Mouse (Mus musculus): ENCODE measurements around the gene Pcbp2. TPM values are rescaled to one million over a fixed set of nuclear protein-coding genes. Genes with fewer than 3 reads are reported as not detected.

The Pcbp2 gene
- polyA plus RNA-seq, 1 experiment from 2014 or later: 64.7 TPM

- no peak overlapping the region for H3K9ac ChIP-seq (ENCODE audit: low read depth, low read length)
- no peak for ATAC-seq (ENCODE audit: low read depth)
- H3K4me1 ChIP-seq (ENCODE audit: control insufficient read depth, low read depth, low read length): no peaks in the 10 kb centered on the region
- H3K36me3 ChIP-seq (ENCODE audit: control insufficient read depth, insufficient read depth): peaks cover 16% of the 10 kb centered on the region
- no peak overlapping the region for H3K27ac ChIP-seq (ENCODE audit: low read length)
- 78% methylated on average over 4 of the region's 4 CpGs for WGBS (ENCODE audit: insufficient replicate concordance)
- H3K4me2 ChIP-seq (ENCODE audit: low read depth, low read length): no peak overlapping the region
- H3K27me3 ChIP-seq (ENCODE audit: control insufficient read depth, insufficient read depth, low read depth, low read length): no peaks in the 10 kb centered on the region
- no peak overlapping the region for H3K4me3 ChIP-seq (ENCODE audit: low read depth, low read length)
- H3K9me3 ChIP-seq (replicated peaks; ENCODE audit: control insufficient read depth, low read length): no peaks in the 10 kb centered on the region
Observed at GRCm38 (mm10) chr15:102531586-102531985, 61.2 kb downstream of the Pcbp2 start.

GRCm38 (mm10) chr15:102532106-102532900 lies 62.0 kb downstream of the Pcbp2 start:
- Histone ChIP-seq H3K27me3 (ENCODE audit: control insufficient read depth, insufficient read depth, low read depth, low read length) (no peaks in the 10 kb centered on the region), H3K4me2 (ENCODE audit: low read depth, low read length) (no peak overlapping the region), H3K4me3 (ENCODE audit: low read depth, low read length) (no peak overlapping the region), H3K9me3 (replicated peaks; ENCODE audit: control insufficient read depth, low read length) (no peaks in the 10 kb centered on the region), H3K9ac (ENCODE audit: low read depth, low read length) (no peak overlapping the region), H3K36me3 (ENCODE audit: control insufficient read depth, insufficient read depth) (peaks cover 16% of the 10 kb centered on the region), H3K27ac (ENCODE audit: low read length) (no peak overlapping the region), H3K4me1 (ENCODE audit: control insufficient read depth, low read depth, low read length) (no peaks in the 10 kb centered on the region)
- 78% methylated on average over 3 of the region's 3 CpGs for WGBS (ENCODE audit: insufficient replicate concordance)
- no peak for ATAC-seq (ENCODE audit: low read depth)

GRCm38 (mm10) chr15:102533926-102534325 lies 63.6 kb downstream of the Pcbp2 start:
- no peak overlapping the region for H3K9ac ChIP-seq (ENCODE audit: low read depth, low read length)
- no peak overlapping the region for H3K4me3 ChIP-seq (ENCODE audit: low read depth, low read length)
- H3K4me2 ChIP-seq (ENCODE audit: low read depth, low read length): no peak overlapping the region
- H3K36me3 ChIP-seq (ENCODE audit: control insufficient read depth, insufficient read depth): peaks cover 13% of the 10 kb centered on the region
- H3K9me3 ChIP-seq (replicated peaks; ENCODE audit: control insufficient read depth, low read length): no peaks in the 10 kb centered on the region
- WGBS (ENCODE audit: insufficient replicate concordance): 82% methylated on average over 7 of the region's 7 CpGs
- H3K27me3 ChIP-seq (ENCODE audit: control insufficient read depth, insufficient read depth, low read depth, low read length): no peaks in the 10 kb centered on the region
- H3K27ac ChIP-seq (ENCODE audit: low read length): no peak overlapping the region
- no peaks in the 10 kb centered on the region for H3K4me1 ChIP-seq (ENCODE audit: control insufficient read depth, low read depth, low read length)
- no peak for ATAC-seq (ENCODE audit: low read depth)

GRCm38 (mm10) chr15:102544801-102545200 lies 74.5 kb downstream of the Pcbp2 start:
- Histone ChIP-seq H3K9ac (ENCODE audit: low read depth, low read length) (no peak overlapping the region), H3K27me3 (ENCODE audit: control insufficient read depth, insufficient read depth, low read depth, low read length) (no peaks in the 10 kb centered on the region), H3K4me1 (ENCODE audit: control insufficient read depth, low read depth, low read length) (no peaks in the 10 kb centered on the region), H3K4me3 (ENCODE audit: low read depth, low read length) (no peak overlapping the region), H3K27ac (ENCODE audit: low read length) (no peak overlapping the region), H3K4me2 (ENCODE audit: low read depth, low read length) (no peak overlapping the region), H3K9me3 (replicated peaks; ENCODE audit: control insufficient read depth, low read length) (no peaks in the 10 kb centered on the region), H3K36me3 (ENCODE audit: control insufficient read depth, insufficient read depth) (peaks cover 24% of the 10 kb centered on the region)
- 79% methylated on average over 4 of the region's 4 CpGs for WGBS (ENCODE audit: insufficient replicate concordance)
- ATAC-seq (ENCODE audit: low read depth): no peak

- no peak overlapping the region for H3K27ac ChIP-seq (ENCODE audit: low read length)
- no peak overlapping the region for H3K4me2 ChIP-seq (ENCODE audit: low read depth, low read length)
- 79% methylated on average over 3 of the region's 3 CpGs for WGBS (ENCODE audit: insufficient replicate concordance)
- no peak for ATAC-seq (ENCODE audit: low read depth)
- H3K36me3 ChIP-seq (ENCODE audit: control insufficient read depth, insufficient read depth): peaks cover 20% of the 10 kb centered on the region
- H3K4me3 ChIP-seq (ENCODE audit: low read depth, low read length): no peak overlapping the region
- no peaks in the 10 kb centered on the region for H3K9me3 ChIP-seq (replicated peaks; ENCODE audit: control insufficient read depth, low read length)
- H3K27me3 ChIP-seq (ENCODE audit: control insufficient read depth, insufficient read depth, low read depth, low read length): no peaks in the 10 kb centered on the region
- H3K9ac ChIP-seq (ENCODE audit: low read depth, low read length): no peak overlapping the region
- no peaks in the 10 kb centered on the region for H3K4me1 ChIP-seq (ENCODE audit: control insufficient read depth, low read depth, low read length)
Observed at GRCm38 (mm10) chr15:102546246-102546645, 75.9 kb downstream of the Pcbp2 start.

GRCm38 (mm10) chr15:102546677-102547427 lies 76.5 kb downstream of the Pcbp2 start:
- no peaks in the 10 kb centered on the region for H3K27me3 ChIP-seq (ENCODE audit: control insufficient read depth, insufficient read depth, low read depth, low read length)
- 87% methylated on average over 3 of the region's 3 CpGs for WGBS (ENCODE audit: insufficient replicate concordance)
- no peak for ATAC-seq (ENCODE audit: low read depth)
- no peak overlapping the region for H3K4me2 ChIP-seq (ENCODE audit: low read depth, low read length)
- H3K4me3 ChIP-seq (ENCODE audit: low read depth, low read length): no peak overlapping the region
- H3K27ac ChIP-seq (ENCODE audit: low read length): no peak overlapping the region
- H3K4me1 ChIP-seq (ENCODE audit: control insufficient read depth, low read depth, low read length): no peaks in the 10 kb centered on the region
- no peaks in the 10 kb centered on the region for H3K9me3 ChIP-seq (replicated peaks; ENCODE audit: control insufficient read depth, low read length)
- H3K9ac ChIP-seq (ENCODE audit: low read depth, low read length): no peak overlapping the region
- H3K36me3 ChIP-seq (ENCODE audit: control insufficient read depth, insufficient read depth): peaks cover 21% of the 10 kb centered on the region

GRCm38 (mm10) chr15:102547478-102547877 lies 77.1 kb downstream of the Pcbp2 start:
- H3K4me3 ChIP-seq (ENCODE audit: low read depth, low read length): no peak overlapping the region
- H3K4me1 ChIP-seq (ENCODE audit: control insufficient read depth, low read depth, low read length): no peaks in the 10 kb centered on the region
- peaks cover 21% of the 10 kb centered on the region for H3K36me3 ChIP-seq (ENCODE audit: control insufficient read depth, insufficient read depth)
- no peak overlapping the region for H3K9ac ChIP-seq (ENCODE audit: low read depth, low read length)
- H3K27ac ChIP-seq (ENCODE audit: low read length): no peak overlapping the region
- ATAC-seq (ENCODE audit: low read depth): no peak
- no peaks in the 10 kb centered on the region for H3K27me3 ChIP-seq (ENCODE audit: control insufficient read depth, insufficient read depth, low read depth, low read length)
- no peaks in the 10 kb centered on the region for H3K9me3 ChIP-seq (replicated peaks; ENCODE audit: control insufficient read depth, low read length)
- 89% methylated on average over 3 of the region's 3 CpGs for WGBS (ENCODE audit: insufficient replicate concordance)
- no peak overlapping the region for H3K4me2 ChIP-seq (ENCODE audit: low read depth, low read length)

All from liver, embryonic 16.5 days (tissue).